Mouse (Mus musculus): Measurements from ENCODE around the gene Dnajb2. TPM values are rescaled to one million over a fixed set of nuclear protein-coding genes. Genes with fewer than 3 reads are reported as not detected.
A peak's percentile ranks its signal among the peaks of the same experiment; 100 is the strongest.

The Dnajb2 gene
- polyA plus RNA-seq, 1 experiment from 2014 or later, result 13.8 TPM

DNA sequence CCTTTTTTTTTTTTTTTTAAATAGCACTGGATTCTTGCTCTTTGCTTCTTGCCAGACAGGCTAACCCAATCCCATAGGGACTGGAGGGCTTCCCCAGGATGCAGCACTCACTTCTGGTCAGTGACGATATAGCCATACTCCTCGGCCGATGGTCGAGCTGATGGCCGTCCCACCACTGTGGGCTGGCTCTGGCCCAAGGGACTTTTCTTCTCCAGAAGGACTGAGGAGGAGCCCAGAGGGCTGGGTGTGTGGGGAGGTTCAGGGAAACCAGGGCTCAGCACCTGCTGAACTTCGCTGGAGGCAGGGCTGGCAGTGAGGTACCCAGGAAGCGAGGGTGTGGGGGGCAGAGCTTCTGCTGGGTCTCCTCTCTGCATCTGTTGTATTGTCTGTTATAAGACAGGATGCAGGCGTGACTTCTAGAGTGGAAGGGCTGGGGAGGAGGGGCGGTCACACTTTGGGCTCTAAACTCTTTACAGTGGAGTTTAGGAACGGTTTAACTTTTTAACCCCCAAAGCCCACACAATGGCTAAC lies 19.4 kb downstream of the Dnajb2 start:
- Histone ChIP-seq H3K27ac (replicated peaks; ENCODE audit: low read depth, low read length) (no peak overlapping the region), H3K4me2 (ENCODE audit: low read depth, low read length) (no peak overlapping the region), H3K9me3 (replicated peaks; ENCODE audit: control insufficient read depth, low read length) (no peaks in the 10 kb centered on the region), H3K36me3 (replicated peaks; ENCODE audit: control insufficient read depth, insufficient read depth, low read depth, low read length) (no peaks in the 10 kb centered on the region), H3K4me3 (ENCODE audit: low read depth, low read length) (no peak overlapping the region), H3K27me3 (ENCODE audit: control insufficient read depth, insufficient read depth, low read length) (no peaks in the 10 kb centered on the region), H3K4me1 (ENCODE audit: control insufficient read depth, insufficient read depth, low read length) (no peaks in the 10 kb centered on the region), H3K9ac (replicated peaks; ENCODE audit: low read length) (no peak overlapping the region)
- WGBS, result 65% methylated on average over 10 of the region's 10 CpGs
- DNase-seq (ENCODE audit: low spot score), result no peak
- ATAC-seq (replicated peaks; ENCODE audit: insufficient number of reproducible peaks, low FRiP score, low TSS enrichment, low read depth), result no peak

DNA sequence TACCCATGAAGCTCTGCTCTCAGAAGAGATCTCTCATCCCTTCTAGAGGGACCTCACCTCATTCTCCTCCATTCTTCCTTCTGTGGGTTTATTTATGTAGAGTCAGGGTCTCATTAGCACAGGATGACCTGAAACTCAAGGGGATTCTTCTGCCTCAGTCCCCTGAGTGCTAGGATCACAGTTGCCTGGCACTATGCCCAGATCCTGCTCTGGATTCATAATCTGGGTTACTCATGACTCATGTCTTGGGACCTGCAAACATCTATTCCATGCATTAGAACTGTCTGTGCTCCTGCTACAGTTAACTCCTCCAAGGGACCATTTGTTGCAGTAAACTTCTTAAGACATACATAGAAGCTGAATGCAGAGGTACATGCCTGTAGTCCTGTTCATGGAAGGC lies 25.1 kb downstream of the Dnajb2 start:
- DNase-seq (ENCODE audit: low spot score) (no peak), ATAC-seq (replicated peaks; ENCODE audit: insufficient number of reproducible peaks, low FRiP score, low TSS enrichment, low read depth) (no peak)
- no peaks in the 10 kb centered on the region for H3K9me3 ChIP-seq (replicated peaks; ENCODE audit: control insufficient read depth, low read length)
- peaks cover 23% of the 10 kb centered on the region for H3K27me3 ChIP-seq (ENCODE audit: control insufficient read depth, insufficient read depth, low read length)
- no peaks in the 10 kb centered on the region for H3K4me1 ChIP-seq (ENCODE audit: control insufficient read depth, insufficient read depth, low read length)
- no peaks in the 10 kb centered on the region for H3K36me3 ChIP-seq (replicated peaks; ENCODE audit: control insufficient read depth, insufficient read depth, low read depth, low read length)
- no peak overlapping the region for H3K27ac ChIP-seq (replicated peaks; ENCODE audit: low read depth, low read length)
- H3K4me2 ChIP-seq (ENCODE audit: low read depth, low read length), result no peak overlapping the region
- no peak overlapping the region for H3K4me3 ChIP-seq (ENCODE audit: low read depth, low read length)
- H3K9ac ChIP-seq (replicated peaks; ENCODE audit: low read length), result no peak overlapping the region

DNA sequence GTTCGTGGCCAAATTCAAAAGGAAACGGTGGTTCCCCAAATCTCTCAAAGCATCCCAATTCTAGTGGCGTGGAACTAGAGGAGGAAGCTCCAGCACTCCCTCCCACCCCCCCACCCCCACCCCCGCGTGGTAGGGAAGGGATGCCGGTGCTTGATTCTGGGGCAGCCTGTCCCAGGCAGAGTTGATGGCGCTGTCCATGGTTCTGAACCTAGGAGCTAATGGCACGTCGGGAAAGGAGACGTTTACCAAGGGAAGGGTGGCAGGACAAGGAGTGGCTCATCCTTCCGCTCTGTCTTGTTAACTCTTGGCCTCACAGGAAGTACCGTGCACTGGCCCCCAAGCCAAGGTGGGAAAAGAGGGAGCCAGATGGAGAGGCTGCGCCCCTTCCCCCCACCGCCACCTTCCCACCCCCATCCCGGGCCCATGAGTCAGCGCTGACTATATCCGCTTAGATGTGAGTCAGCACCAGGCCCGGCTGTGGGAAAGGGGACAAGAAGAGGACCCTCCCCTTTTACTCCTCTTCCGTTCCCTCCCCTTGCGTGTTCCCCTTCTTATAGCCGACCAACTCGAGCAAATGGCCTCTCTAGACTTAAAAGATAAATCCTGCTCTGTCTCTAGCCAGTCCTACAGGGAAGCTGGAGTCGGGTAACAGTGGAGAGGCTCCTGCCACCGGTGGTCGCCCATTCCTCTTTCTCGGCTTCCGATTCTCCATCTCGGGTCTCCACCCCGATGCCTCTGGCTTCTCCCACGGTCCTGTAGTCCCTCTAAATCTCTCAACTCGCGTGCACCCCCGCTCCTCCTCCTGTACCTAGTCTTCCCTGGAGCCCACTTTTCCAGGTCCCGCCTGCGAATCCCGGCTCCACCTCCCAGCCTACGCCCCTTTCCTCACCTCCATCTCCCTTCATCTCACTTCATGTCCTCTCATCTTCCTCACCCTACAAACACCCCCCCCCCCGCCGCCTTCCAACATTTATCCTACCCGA lies 27.1 kb downstream of the Dnajb2 start:
- no peak overlapping the region for H3K27ac ChIP-seq (replicated peaks; ENCODE audit: low read depth, low read length)
- 0 out of 2 replicates have a peak overlapping the region, but pooled peaks have one; percentile 25 for H3K4me2 ChIP-seq (ENCODE audit: low read depth, low read length)
- no peaks in the 10 kb centered on the region for H3K9me3 ChIP-seq (replicated peaks; ENCODE audit: control insufficient read depth, low read length)
- H3K9ac ChIP-seq (replicated peaks; ENCODE audit: low read length), result no peak overlapping the region
- H3K27me3 ChIP-seq (ENCODE audit: control insufficient read depth, insufficient read depth, low read length), result peaks cover 23% of the 10 kb centered on the region
- no peaks in the 10 kb centered on the region for H3K36me3 ChIP-seq (replicated peaks; ENCODE audit: control insufficient read depth, insufficient read depth, low read depth, low read length)
- H3K4me3 ChIP-seq (ENCODE audit: low read depth, low read length), result no peak overlapping the region
- no peaks in the 10 kb centered on the region for H3K4me1 ChIP-seq (ENCODE audit: control insufficient read depth, insufficient read depth, low read length)
- 2% methylated on average over 40 of the region's 40 CpGs for WGBS
- ATAC-seq (replicated peaks; ENCODE audit: insufficient number of reproducible peaks, low FRiP score, low TSS enrichment, low read depth) (peak; percentile 34; the same call in 1 of the 2 replicates), DNase-seq (ENCODE audit: low spot score) (peak; percentile 87)

DNA sequence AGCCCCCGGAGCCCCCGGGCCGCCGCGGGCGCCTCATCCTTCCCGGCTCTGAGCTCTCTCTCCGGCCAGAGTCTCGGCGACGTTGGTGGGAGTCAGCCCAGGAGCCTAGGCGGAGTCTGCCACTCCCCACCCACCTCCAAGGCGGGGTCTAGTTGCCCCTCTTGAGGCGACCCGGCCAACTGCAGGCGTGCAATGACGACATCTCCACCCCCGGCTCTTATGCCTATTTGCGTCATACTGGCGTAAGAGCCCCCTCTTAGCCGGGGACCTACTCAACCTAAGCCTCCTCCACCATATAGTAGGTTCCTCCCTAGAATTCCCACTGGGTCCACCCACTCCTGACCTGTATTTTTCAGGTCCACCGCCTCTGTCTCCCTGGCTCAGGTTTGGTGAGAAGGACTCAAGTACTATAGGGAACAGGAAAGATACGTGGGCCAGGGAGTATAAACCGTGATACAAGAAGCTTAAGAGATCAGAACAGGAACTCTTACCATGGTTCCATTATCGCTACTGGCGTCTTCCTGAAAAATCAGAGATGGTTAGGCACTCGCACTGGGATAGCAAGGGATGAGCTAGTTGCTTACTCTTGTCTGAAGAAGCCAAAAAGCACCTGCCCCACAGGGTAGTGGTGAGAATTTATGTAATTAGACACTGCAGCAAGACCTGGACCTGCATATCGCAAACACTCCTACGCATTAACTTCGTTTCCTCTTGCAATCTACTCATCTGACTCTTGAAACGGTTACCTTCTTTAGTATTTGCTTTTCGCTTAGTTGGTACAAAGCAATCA lies 28.1 kb downstream of the Dnajb2 start, which contains the start of gene Ptprn:
Ptprn (minus strand) TSS at position 412 of the 790 bp plus-strand sequence.
- no peak within 1 kb of the TSS for H3K4me3 ChIP-seq (ENCODE audit: low read depth, low read length)
- DNase-seq (ENCODE audit: low spot score) (no peak), ATAC-seq (replicated peaks; ENCODE audit: insufficient number of reproducible peaks, low FRiP score, low TSS enrichment, low read depth) (0 out of 2 replicates have a peak, but pooled peaks have one; percentile 65)
- peaks cover 23% of the 10 kb centered on the region for H3K27me3 ChIP-seq (ENCODE audit: control insufficient read depth, insufficient read depth, low read length)
- H3K4me1 ChIP-seq (ENCODE audit: control insufficient read depth, insufficient read depth, low read length), result no peaks in the 10 kb centered on the region
- 11% methylated on average over 32 of the region's 32 CpGs for WGBS
- H3K27ac ChIP-seq (replicated peaks; ENCODE audit: low read depth, low read length), result no peak within 1 kb of the TSS
- H3K36me3 ChIP-seq (replicated peaks; ENCODE audit: control insufficient read depth, insufficient read depth, low read depth, low read length), result no peaks in the 10 kb centered on the region
- H3K9ac ChIP-seq (replicated peaks; ENCODE audit: low read length), result no peak within 1 kb of the TSS
- H3K4me2 ChIP-seq (ENCODE audit: low read depth, low read length), result 0 out of 2 replicates have a peak within 1 kb of the TSS, but pooled peaks have one; percentile 25
- H3K9me3 ChIP-seq (replicated peaks; ENCODE audit: control insufficient read depth, low read length), result no peaks in the 10 kb centered on the region

DNA sequence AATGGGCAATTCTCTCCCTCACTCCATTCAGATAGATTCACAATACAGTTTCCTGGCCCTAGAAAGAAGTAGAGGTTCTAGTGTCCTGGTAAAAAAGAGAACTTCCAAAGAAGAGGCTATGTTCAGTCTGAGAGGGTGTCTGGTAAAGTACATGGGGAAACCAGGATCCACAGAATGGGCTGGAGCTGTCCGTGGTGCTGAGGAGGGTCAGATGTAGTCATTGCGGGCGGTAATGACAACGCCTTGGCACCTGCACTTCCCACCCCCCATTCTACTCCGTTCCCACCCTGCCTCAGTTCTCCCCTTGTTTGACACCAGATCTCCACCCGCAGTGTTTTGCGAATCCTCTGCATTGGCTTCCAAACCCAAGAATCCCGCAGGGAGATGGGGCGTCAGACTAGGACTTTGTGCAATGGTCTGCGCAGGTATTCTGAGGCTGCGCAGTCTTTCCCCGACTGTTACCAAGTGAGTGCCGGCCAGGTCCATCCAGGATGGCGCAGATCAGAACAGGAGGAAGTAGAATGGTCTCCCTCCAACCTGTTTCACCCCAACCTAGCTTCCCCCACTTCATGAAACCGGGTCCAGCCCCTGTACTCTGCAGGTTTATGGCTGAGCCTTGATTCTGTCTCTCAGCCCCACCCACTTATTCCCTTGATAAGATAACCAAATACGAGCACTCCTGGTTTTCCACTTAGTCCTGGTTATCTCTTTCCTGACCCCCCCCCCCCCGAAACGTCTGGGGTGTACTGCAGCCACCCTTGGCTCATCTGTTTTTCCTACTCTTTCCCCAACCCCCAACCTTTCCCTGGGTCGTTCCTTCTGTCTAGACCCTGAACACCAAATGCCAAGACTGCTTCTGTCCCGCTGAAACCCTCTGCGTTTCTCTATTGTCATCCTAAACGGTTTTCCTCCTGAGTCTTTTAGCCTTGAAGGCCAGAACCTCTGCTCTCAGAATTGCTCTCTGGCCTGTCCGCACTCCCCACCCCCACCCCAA lies 41.3 kb downstream of the Dnajb2 start:
- Histone ChIP-seq H3K27ac (replicated peaks; ENCODE audit: low read depth, low read length) (no peak overlapping the region), H3K27me3 (ENCODE audit: control insufficient read depth, insufficient read depth, low read length) (peaks cover 12% of the 10 kb centered on the region; the same call in 1 of the 2 replicates), H3K4me1 (ENCODE audit: control insufficient read depth, insufficient read depth, low read length) (no peaks in the 10 kb centered on the region), H3K36me3 (replicated peaks; ENCODE audit: control insufficient read depth, insufficient read depth, low read depth, low read length) (no peaks in the 10 kb centered on the region), H3K9ac (replicated peaks; ENCODE audit: low read length) (no peak overlapping the region), H3K4me3 (ENCODE audit: low read depth, low read length) (no peak overlapping the region), H3K9me3 (replicated peaks; ENCODE audit: control insufficient read depth, low read length) (no peaks in the 10 kb centered on the region), H3K4me2 (ENCODE audit: low read depth, low read length) (no peak overlapping the region)
- ATAC-seq (replicated peaks; ENCODE audit: insufficient number of reproducible peaks, low FRiP score, low TSS enrichment, low read depth) (no peak), DNase-seq (ENCODE audit: low spot score) (peak; percentile 88)
- 5% methylated on average over 23 of the region's 23 CpGs for WGBS

DNA sequence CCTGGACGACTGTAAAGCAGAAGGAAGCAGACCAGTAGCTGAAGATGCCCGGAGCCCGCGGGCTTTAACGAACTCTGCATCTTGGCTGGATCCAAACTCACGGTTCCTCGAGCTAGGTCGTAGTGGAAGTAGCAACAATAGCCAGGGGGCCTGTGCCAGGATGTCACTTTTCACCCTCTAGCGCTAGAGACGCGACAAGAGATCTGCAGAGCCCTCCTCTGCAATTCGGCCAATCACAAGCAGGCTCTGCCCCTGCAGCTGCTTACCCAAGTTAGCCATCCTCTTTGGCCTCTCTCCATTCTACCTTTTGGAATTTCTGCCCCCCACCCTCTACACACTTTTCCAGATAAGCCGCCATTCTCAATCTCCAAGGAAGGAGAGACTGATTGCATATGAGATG lies 42.0 kb downstream of the Dnajb2 start, which contains the start of gene Resp18:
Resp18 (minus strand) TSS at position 188 of the 400 bp plus-strand sequence.
- Histone ChIP-seq H3K4me2 (ENCODE audit: low read depth, low read length) (no peak within 1 kb of the TSS), H3K27ac (replicated peaks; ENCODE audit: low read depth, low read length) (no peak within 1 kb of the TSS), H3K4me3 (ENCODE audit: low read depth, low read length) (no peak within 1 kb of the TSS), H3K36me3 (replicated peaks; ENCODE audit: control insufficient read depth, insufficient read depth, low read depth, low read length) (no peaks in the 10 kb centered on the region), H3K27me3 (ENCODE audit: control insufficient read depth, insufficient read depth, low read length) (peaks cover 12% of the 10 kb centered on the region; the same call in 1 of the 2 replicates), H3K9ac (replicated peaks; ENCODE audit: low read length) (no peak within 1 kb of the TSS), H3K4me1 (ENCODE audit: control insufficient read depth, insufficient read depth, low read length) (no peaks in the 10 kb centered on the region), H3K9me3 (replicated peaks; ENCODE audit: control insufficient read depth, low read length) (no peaks in the 10 kb centered on the region)
- ATAC-seq (replicated peaks; ENCODE audit: insufficient number of reproducible peaks, low FRiP score, low TSS enrichment, low read depth), result no peak
- 3% methylated on average over 13 of the region's 13 CpGs for WGBS
- no peak for DNase-seq (ENCODE audit: low spot score)

DNA sequence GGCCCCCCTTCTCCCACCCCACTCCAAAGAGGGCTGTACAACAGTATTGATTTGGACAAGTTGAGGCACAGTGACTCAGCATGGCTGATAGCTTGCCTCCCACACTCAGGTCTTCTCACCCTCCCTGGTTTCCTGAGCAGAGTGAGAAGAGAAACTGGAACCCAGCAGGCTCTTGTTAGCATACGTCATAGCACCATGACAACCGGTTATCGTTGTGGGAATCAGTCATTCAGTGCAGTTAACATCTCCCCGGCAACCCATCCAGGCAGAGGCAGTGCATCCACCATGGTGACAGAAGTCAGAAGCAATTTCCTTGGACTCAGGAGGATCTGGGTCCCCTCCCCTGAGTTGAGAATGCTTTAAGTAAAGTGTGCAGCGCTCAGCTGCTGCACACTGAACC lies 46.8 kb downstream of the Dnajb2 start:
- Histone ChIP-seq H3K27ac (replicated peaks; ENCODE audit: low read depth, low read length) (no peak overlapping the region), H3K4me1 (ENCODE audit: control insufficient read depth, insufficient read depth, low read length) (no peaks in the 10 kb centered on the region), H3K36me3 (replicated peaks; ENCODE audit: control insufficient read depth, insufficient read depth, low read depth, low read length) (no peaks in the 10 kb centered on the region), H3K4me2 (ENCODE audit: low read depth, low read length) (no peak overlapping the region), H3K9me3 (replicated peaks; ENCODE audit: control insufficient read depth, low read length) (no peaks in the 10 kb centered on the region), H3K9ac (replicated peaks; ENCODE audit: low read length) (no peak overlapping the region), H3K27me3 (ENCODE audit: control insufficient read depth, insufficient read depth, low read length) (peaks cover 5% of the 10 kb centered on the region; the same call in 1 of the 2 replicates), H3K4me3 (ENCODE audit: low read depth, low read length) (no peak overlapping the region)
- WGBS, result 85% methylated on average over 5 of the region's 5 CpGs
- ATAC-seq (replicated peaks; ENCODE audit: insufficient number of reproducible peaks, low FRiP score, low TSS enrichment, low read depth) (no peak), DNase-seq (ENCODE audit: low spot score) (no peak)
